Mouse (Mus musculus): ENCODE measurements around the gene Misp. TPM values are rescaled to one million over a fixed set of nuclear protein-coding genes. Genes with fewer than 3 reads are reported as not detected.
A peak's percentile ranks its signal among the peaks of the same experiment; 100 is the strongest.

Gene Misp
- total and polyA plus RNA-seq, 3 experiments: not detected

DNA sequence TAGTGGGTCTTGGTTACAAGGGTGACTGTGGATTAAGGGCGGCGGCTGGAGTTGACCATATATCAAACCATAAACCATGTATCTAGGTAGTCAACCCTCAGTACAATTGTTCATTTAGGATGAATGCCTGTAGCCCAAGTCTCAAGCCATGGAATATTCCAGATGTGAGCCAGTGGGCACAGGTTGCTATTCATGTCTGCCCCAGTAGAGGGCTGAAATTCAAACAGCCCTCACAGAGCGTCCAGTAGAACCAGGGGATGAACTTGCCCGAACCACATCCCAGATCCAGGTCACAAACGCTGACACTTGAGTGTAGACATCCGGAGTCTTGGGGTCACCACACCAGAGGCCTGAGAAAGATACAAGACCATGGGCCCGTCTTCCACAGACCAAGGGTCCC is 37.7 kb upstream of the Misp start:
- Histone ChIP-seq H3K9me3 (replicated peaks; ENCODE audit: low read length) (no peaks in the 10 kb centered on the region), H3K9ac (ENCODE audit: insufficient read depth, low read depth) (no peak overlapping the region), H3K4me2 (ENCODE audit: insufficient read depth, low read depth, poor library complexity, severe bottlenecking) (no peak overlapping the region), H3K4me1 (ENCODE audit: control insufficient read depth in 1 of 2, insufficient read depth in 2 of 2) (peaks cover 14 to 37% of the 10 kb centered on the region in 2 experiments), H3K79me2 (replicated peaks; ENCODE audit: control insufficient read depth, extremely low read depth, insufficient read depth, poor library complexity, severe bottlenecking) (no peaks in the 10 kb centered on the region), H3K4me3 (replicated peaks in 1 of 3; ENCODE audit: low read depth in 2 of 3, low read length in 2 of 3, poor library complexity in 1 of 3) (no peak overlapping the region), H3K27me3 (replicated peaks) (peaks cover 50% of the 10 kb centered on the region), H3K36me3 (replicated peaks in 1 of 2; ENCODE audit: control insufficient read depth in 1 of 2, insufficient read depth in 1 of 2, low read length in 1 of 2) (no peaks in the 10 kb centered on the region), H3K27ac (ENCODE audit: insufficient read depth, low read depth) (no peak overlapping the region)
- TF ChIP-seq MAX (IDR thresholded peaks at IDR 0.05; ENCODE audit: low read length) (no peak), SMC3 (IDR thresholded peaks at IDR 0.05; ENCODE audit: low read depth, low read length) (peak; percentile 9; the same call in 1 of the 2 replicates), CTCF (conservative IDR thresholded peaks at IDR 0.05 in 1 of 2, IDR thresholded peaks at IDR 0.05 in 1 of 2; ENCODE audit: low read depth in 2 of 2, low read length in 2 of 2) (peak; percentile 37 to 39), ETS1 (conservative IDR thresholded peaks at IDR 0.05; ENCODE audit: low read depth, low read length) (no peak)
- dilution Hi-C loops (cut with MboI; ENCODE audit: extremely low pct_ligation_motif_present, extremely low pct_unique_long_range_greater_than_20kb, low sequenced_read_pairs): no loop called here
- in situ Hi-C loops (cut with MboI; ENCODE audit: low pct_ligation_motif_present, low pct_unique_long_range_greater_than_20kb, low sequenced_read_pairs): loop anchor here (5.0 kb wide), 1 partner anchor 91 kb away; no protein-coding TSS in a partner anchor
- DNase-seq (ENCODE audit: extremely low read depth): no peak

GRCm38 (mm10) chr10:79783920-79784800 is 36.6 kb upstream of the Misp start:
- Histone ChIP-seq H3K27ac (ENCODE audit: insufficient read depth, low read depth) (no peak overlapping the region), H3K4me1 (ENCODE audit: control insufficient read depth in 1 of 2, insufficient read depth in 2 of 2) (peaks cover 17 to 39% of the 10 kb centered on the region in 2 experiments), H3K79me2 (replicated peaks; ENCODE audit: control insufficient read depth, extremely low read depth, insufficient read depth, poor library complexity, severe bottlenecking) (no peaks in the 10 kb centered on the region), H3K9ac (ENCODE audit: insufficient read depth, low read depth) (no peak overlapping the region), H3K4me3 (replicated peaks in 1 of 3; ENCODE audit: low read depth in 2 of 3, low read length in 2 of 3, poor library complexity in 1 of 3) (no peak overlapping the region), H3K36me3 (replicated peaks in 1 of 2; ENCODE audit: control insufficient read depth in 1 of 2, insufficient read depth in 1 of 2, low read length in 1 of 2) (no peaks in the 10 kb centered on the region), H3K27me3 (replicated peaks) (peaks cover 41% of the 10 kb centered on the region), H3K9me3 (replicated peaks; ENCODE audit: low read length) (no peaks in the 10 kb centered on the region), H3K4me2 (ENCODE audit: insufficient read depth, low read depth, poor library complexity, severe bottlenecking) (no peak overlapping the region)
- dilution Hi-C loops (cut with MboI; ENCODE audit: extremely low pct_ligation_motif_present, extremely low pct_unique_long_range_greater_than_20kb, low sequenced_read_pairs) (no loop called here), in situ Hi-C loops (cut with MboI; ENCODE audit: low pct_ligation_motif_present, low pct_unique_long_range_greater_than_20kb, low sequenced_read_pairs) (loop anchor here (5.0 kb wide), 1 partner anchor 92 kb away; no protein-coding TSS in a partner anchor)
- TF ChIP-seq SMC3 (IDR thresholded peaks at IDR 0.05; ENCODE audit: low read depth, low read length) (peak; percentile 23; the same call in 1 of the 2 replicates), CTCF (conservative IDR thresholded peaks at IDR 0.05 in 1 of 2, IDR thresholded peaks at IDR 0.05 in 1 of 2; ENCODE audit: low read depth in 2 of 2, low read length in 2 of 2) (peak; percentile 63 to 66), HCFC1 (IDR thresholded peaks at IDR 0.05; ENCODE audit: low read depth, low read length) (no peak), GABPA (IDR thresholded peaks at IDR 0.05; ENCODE audit: insufficient replicate concordance, low read depth, low read length) (no peak), USF2 (conservative IDR thresholded peaks at IDR 0.05; ENCODE audit: low read depth, low read length) (no peak)
- peak; percentile 63 for DNase-seq (ENCODE audit: extremely low read depth)

- Histone ChIP-seq H3K9ac (ENCODE audit: insufficient read depth, low read depth) (no peak overlapping the region), H3K27ac (ENCODE audit: insufficient read depth, low read depth) (no peak overlapping the region), H3K9me3 (replicated peaks; ENCODE audit: low read length) (no peaks in the 10 kb centered on the region), H3K79me2 (replicated peaks; ENCODE audit: control insufficient read depth, extremely low read depth, insufficient read depth, poor library complexity, severe bottlenecking) (no peaks in the 10 kb centered on the region), H3K4me3 (replicated peaks in 1 of 3; ENCODE audit: low read depth in 2 of 3, low read length in 2 of 3, poor library complexity in 1 of 3) (no peak overlapping the region), H3K4me1 (ENCODE audit: control insufficient read depth in 1 of 2, insufficient read depth in 2 of 2) (peaks cover 10 to 24% of the 10 kb centered on the region in 2 experiments; a peak in 3 of 4 replicates), H3K4me2 (ENCODE audit: insufficient read depth, low read depth, poor library complexity, severe bottlenecking) (no peak overlapping the region), H3K36me3 (replicated peaks in 1 of 2; ENCODE audit: control insufficient read depth in 1 of 2, insufficient read depth in 1 of 2, low read length in 1 of 2) (no peaks in the 10 kb centered on the region), H3K27me3 (replicated peaks) (peaks cover 24% of the 10 kb centered on the region)
- in situ Hi-C loops (cut with MboI; ENCODE audit: low pct_ligation_motif_present, low pct_unique_long_range_greater_than_20kb, low sequenced_read_pairs): no loop called here
- dilution Hi-C loops (cut with MboI; ENCODE audit: extremely low pct_ligation_motif_present, extremely low pct_unique_long_range_greater_than_20kb, low sequenced_read_pairs): no loop called here
- TF ChIP-seq CHD1 (IDR thresholded peaks at IDR 0.05; ENCODE audit: low read depth, low read length): no peak
- no peak for TF ChIP-seq MAZ (IDR thresholded peaks at IDR 0.05; ENCODE audit: low read depth, low read length)
- 0 out of 2 replicates have a peak, but pooled peaks have one; percentile 7 for TF ChIP-seq MEF2A (IDR thresholded peaks at IDR 0.05; ENCODE audit: borderline replicate concordance, low read depth, low read length)
- no peak for TF ChIP-seq MAX (IDR thresholded peaks at IDR 0.05; ENCODE audit: low read length)
- peak; percentile 87 for TF ChIP-seq SMC3 (IDR thresholded peaks at IDR 0.05; ENCODE audit: low read depth, low read length)
- TF ChIP-seq RAD21 (IDR thresholded peaks at IDR 0.05; ENCODE audit: low read depth, low read length): peak; percentile 89
- peak; percentile 94 for TF ChIP-seq CTCF (conservative IDR thresholded peaks at IDR 0.05 in 1 of 2, IDR thresholded peaks at IDR 0.05 in 1 of 2; ENCODE audit: low read depth in 2 of 2, low read length in 2 of 2)
- no peak for TF ChIP-seq ZMIZ1 (IDR thresholded peaks at IDR 0.05; ENCODE audit: low read depth, low read length)
- DNase-seq (ENCODE audit: extremely low read depth): peak; percentile 69
Observed at GRCm38 (mm10) chr10:79788386-79789158, 32.2 kb upstream of the Misp start.

Measured in CH12.LX (cell line).